ENCODE assay signal across 8 mouse cellular contexts in genomic region chr3:96277800-96278624, GRCm38 (mm10). TPM values are rescaled to one million over a fixed set of nuclear protein-coding genes. Genes with fewer than 3 reads are reported as not detected.
DNase-seq lines count a peak whose midpoint lies in the region; ATAC-seq and TF ChIP-seq lines count a peak whose summit lies in the region.

No protein-coding gene starts in this region.

- H3K4me1 ChIP-seq in cerebellum, adult 2 months (ENCODE audit: control insufficient read depth, insufficient read depth, low read length) = no peaks in the 10 kb centered on the region; the same call in 1 of the 2 replicates
- no peaks in the 10 kb centered on the region for H3K4me1 ChIP-seq in forebrain, postnatal 0 days (ENCODE audit: insufficient read depth)
- H3K4me1 ChIP-seq in lung, embryonic 14.5 days (ENCODE audit: insufficient read depth) = no peaks in the 10 kb centered on the region

- peak overlapping the region; percentile 82 for H3K4me3 ChIP-seq in cerebellum, adult 2 months (replicated peaks; ENCODE audit: insufficient read depth, low read depth, low read length)
- peak overlapping the region; percentile 50 for H3K4me3 ChIP-seq in forebrain, postnatal 0 days (ENCODE audit: low read depth, low read length)
- H3K4me3 ChIP-seq in lung, embryonic 14.5 days (ENCODE audit: low read depth, low read length) = peak overlapping the region; percentile 47

- H3K27ac ChIP-seq in cerebellum, adult 2 months (ENCODE audit: insufficient read depth, low read length) = peak overlapping the region; percentile 13; the same call in 1 of the 2 replicates
- peak overlapping the region; percentile 84 for H3K27ac ChIP-seq in forebrain, postnatal 0 days (ENCODE audit: low read depth, low read length)
- peak overlapping the region; percentile 85 for H3K27ac ChIP-seq in lung, embryonic 14.5 days (ENCODE audit: low read depth)

- H3K9me3 ChIP-seq in forebrain, postnatal 0 days (ENCODE audit: low read length) = no peaks in the 10 kb centered on the region
- H3K9me3 ChIP-seq in lung, embryonic 14.5 days (ENCODE audit: low read depth, low read length) = no peaks in the 10 kb centered on the region

- peak; percentile 99 for DNase-seq in MEL-GATA-1-ER (ENCODE audit: extremely low read depth, low read depth)
- peak; percentile 87 to 90 for DNase-seq in cerebellum, adult 2 months
- DNase-seq in forebrain, postnatal 0 days = peak; percentile 97
- peak; percentile 96 for DNase-seq in heart, postnatal 4 days
- DNase-seq in layer of hippocampus, adult 8-10 months (ENCODE audit: low spot score in 2 of 2) = peak; percentile 91 to 94
- peak; percentile 94 for DNase-seq in lung, embryonic 14.5 days
- peak; percentile 88 to 90 for DNase-seq in thymus, adult 18-20 months

- ATAC-seq in forebrain, postnatal 0 days = peak; percentile 99
- ATAC-seq in lung, embryonic 14.5 days (ENCODE audit: insufficient read depth) = peak; percentile 97
- ATAC-seq in neutrophil, adult 5-6 weeks (ENCODE audit: extremely low read depth, insufficient number of reproducible peaks, low FRiP score, poor library complexity, severe bottlenecking) = peak; percentile 90

- peak; percentile 82 for TF ChIP-seq CTCF in cerebellum, adult 2 months (IDR thresholded peaks at IDR 0.05; ENCODE audit: borderline replicate concordance, insufficient read depth, low read depth, low read length)
- peak; percentile 82 for TF ChIP-seq CTCF in forebrain, postnatal 0 days (IDR thresholded peaks at IDR 0.05; ENCODE audit: low read depth)
- peak; percentile 91 for TF ChIP-seq CTCF in lung, embryonic 14.5 days (IDR thresholded peaks at IDR 0.05; ENCODE audit: low read depth)

- H3K9ac ChIP-seq in forebrain, postnatal 0 days = peak overlapping the region; percentile 60
- peak overlapping the region; percentile 68 for H3K9ac ChIP-seq in lung, embryonic 14.5 days

- no peaks in the 10 kb centered on the region for H3K36me3 ChIP-seq in forebrain, postnatal 0 days (ENCODE audit: insufficient read depth)
- no peaks in the 10 kb centered on the region for H3K36me3 ChIP-seq in lung, embryonic 14.5 days (ENCODE audit: insufficient read depth)

- peak overlapping the region; percentile 71 for H3K4me2 ChIP-seq in forebrain, postnatal 0 days (ENCODE audit: low read depth)
- peak overlapping the region; percentile 81 for H3K4me2 ChIP-seq in lung, embryonic 14.5 days

- under 1% methylated on average over 49 of the region's 49 CpGs for WGBS in cerebellum, adult 2 months
- WGBS in forebrain, postnatal 0 days = under 1% methylated on average over 49 of the region's 49 CpGs
- WGBS in lung, embryonic 14.5 days = under 1% methylated on average over 49 of the region's 49 CpGs

- TF ChIP-seq POLR2A in cerebellum, adult 2 months (IDR thresholded peaks at IDR 0.05; ENCODE audit: borderline replicate concordance, insufficient read depth, low read length) = no peak

- H3K27me3 ChIP-seq in cerebellum, adult 2 months (ENCODE audit: control insufficient read depth, insufficient read depth, low read length) = no peaks in the 10 kb centered on the region
- no peaks in the 10 kb centered on the region for H3K27me3 ChIP-seq in forebrain, postnatal 0 days (ENCODE audit: insufficient read depth, low read length)
- peaks cover 4% of the 10 kb centered on the region; the same call in 1 of the 2 replicates for H3K27me3 ChIP-seq in lung, embryonic 14.5 days (ENCODE audit: insufficient read depth, low read length)

RNA-seq across cellular contexts. Expression of gene Hist2h2bb, which starts 8.5 kb away (rescaled TPM):
- polyA plus RNA-seq in cerebellum, adult 2 months (2012; rRNA removed) = 5.4 and 6.7 TPM in 2 replicates
- 181 and 278 TPM in 2 replicates for total RNA-seq in forebrain, postnatal 0 days (2014; rRNA removed)
- 0.62 and 1.4 TPM in 2 replicates for polyA plus RNA-seq in forebrain, postnatal 0 days (2015; fragmentation: Nextera tagmentation; extraction: Ambion mirVana)
- total RNA-seq in heart, postnatal 4 days (2021) = 100 to 1,000 TPM; 767 to 799 TPM
- 100 to 1,000 TPM; 106 to 143 (median 138) TPM for total RNA-seq in layer of hippocampus, adult 8-10 months (2022)
- polyA plus RNA-seq in lung, embryonic 14.5 days (2014; fragmentation: Nextera tagmentation; extraction: Ambion mirVana) = 23.2 and 26.7 TPM in 2 replicates
- total RNA-seq in neutrophil, adult 5-6 weeks (2017) = 290 and 294 TPM in 2 replicates

RNA-seq across cellular contexts. Expression of gene Hist2h3b, which starts 9.6 kb away (rescaled TPM):
- polyA plus RNA-seq in cerebellum, adult 2 months (2012; rRNA removed) = 8.1 and 13.9 TPM in 2 replicates
- total RNA-seq in forebrain, postnatal 0 days (2014; rRNA removed) = 400 and 545 TPM in 2 replicates
- 9.4 and 9.7 TPM in 2 replicates for polyA plus RNA-seq in forebrain, postnatal 0 days (2015; fragmentation: Nextera tagmentation; extraction: Ambion mirVana)
- 100 to 1,000 TPM; 856 to 901 TPM for total RNA-seq in heart, postnatal 4 days (2021)
- total RNA-seq in layer of hippocampus, adult 8-10 months (2022) = 10 to 100 TPM; 32.1 to 53.8 (median 35.1) TPM
- polyA plus RNA-seq in lung, embryonic 14.5 days (2014; fragmentation: Nextera tagmentation; extraction: Ambion mirVana) = 100 and 111 TPM in 2 replicates
- total RNA-seq in neutrophil, adult 5-6 weeks (2017) = 18.0 and 33.1 TPM in 2 replicates

RNA-seq across cellular contexts. Expression of gene Hist2h4, which starts 14.9 kb away (rescaled TPM):
- polyA plus RNA-seq in cerebellum, adult 2 months (2012; rRNA removed) = 6.2 and 8.7 TPM in 2 replicates
- 52.8 and 60.5 TPM in 2 replicates for total RNA-seq in forebrain, postnatal 0 days (2014; rRNA removed)
- 3.5 and 5.1 TPM in 2 replicates for polyA plus RNA-seq in forebrain, postnatal 0 days (2015; fragmentation: Nextera tagmentation; extraction: Ambion mirVana)
- total RNA-seq in heart, postnatal 4 days (2021) = 10 to 100 TPM; 81.1 to 87.3 TPM
- 10 to 100 TPM; 25.1 to 32.1 (median 27.3) TPM for total RNA-seq in layer of hippocampus, adult 8-10 months (2022)
- polyA plus RNA-seq in lung, embryonic 14.5 days (2014; fragmentation: Nextera tagmentation; extraction: Ambion mirVana) = 11.3 and 16.6 TPM in 2 replicates
- total RNA-seq in neutrophil, adult 5-6 weeks (2017) = 51.9 and 61.8 TPM in 2 replicates

RNA-seq across cellular contexts. Expression of gene Fcgr1, which starts 15.8 kb away (rescaled TPM):
- 2.0 TPM in 2 replicates for polyA plus RNA-seq in cerebellum, adult 2 months (2012; rRNA removed)
- total RNA-seq in forebrain, postnatal 0 days (2014; rRNA removed) = 1.7 and 5.7 TPM in 2 replicates
- polyA plus RNA-seq in forebrain, postnatal 0 days (2015; fragmentation: Nextera tagmentation; extraction: Ambion mirVana) = 1.5 and 2.4 TPM in 2 replicates
- under 1 TPM; 0.57 to 0.70 TPM for total RNA-seq in heart, postnatal 4 days (2021)
- total RNA-seq in layer of hippocampus, adult 8-10 months (2022) = 1 to 10 TPM; 2.5 to 9.1 (median 5.3) TPM
- polyA plus RNA-seq in lung, embryonic 14.5 days (2014; fragmentation: Nextera tagmentation; extraction: Ambion mirVana) = 3.3 and 3.9 TPM in 2 replicates
- 3.7 and 4.9 TPM in 2 replicates for total RNA-seq in neutrophil, adult 5-6 weeks (2017)

RNA-seq across cellular contexts. Expression of gene Hist2h3c1, which starts 31.5 kb away (rescaled TPM):
- polyA plus RNA-seq in cerebellum, adult 2 months (2012; rRNA removed) = not detected in 2 replicates
- not detected in 2 replicates for total RNA-seq in forebrain, postnatal 0 days (2014; rRNA removed)
- polyA plus RNA-seq in forebrain, postnatal 0 days (2015; fragmentation: Nextera tagmentation; extraction: Ambion mirVana) = not detected in 2 replicates
- total RNA-seq in heart, postnatal 4 days (2021) = under 1 TPM; 0.16 to 0.81 TPM
- total RNA-seq in layer of hippocampus, adult 8-10 months (2022) = not detected
- polyA plus RNA-seq in lung, embryonic 14.5 days (2014; fragmentation: Nextera tagmentation; extraction: Ambion mirVana) = 0.30 and 2.3 TPM in 2 replicates
- total RNA-seq in neutrophil, adult 5-6 weeks (2017) = not detected in 2 replicates

Comparison
In these comparisons a context has a peak if more than half of its experiments do, and no peak if none do; other contexts are left out.
1. Peak in every context shown above with its lines: DNase-seq, ATAC-seq, H3K4me3 ChIP-seq and H3K27ac ChIP-seq.
2. H3K27ac ChIP-seq: peak in every context shown above with its lines; median percentile 85 in lung, embryonic 14.5 days; 84 in forebrain, postnatal 0 days; 13 in cerebellum, adult 2 months.